Mouse (Mus musculus) kidney, postnatal 10 days (tissue): Measurements from ENCODE around the gene Mrgprg.

Experiments
- DNase-seq: peaks from one replicate; pipeline ENCODE4 v3.0.0; 2021; ENCODE audit warnings: mixed read lengths

The Mrgprg gene

DNA sequence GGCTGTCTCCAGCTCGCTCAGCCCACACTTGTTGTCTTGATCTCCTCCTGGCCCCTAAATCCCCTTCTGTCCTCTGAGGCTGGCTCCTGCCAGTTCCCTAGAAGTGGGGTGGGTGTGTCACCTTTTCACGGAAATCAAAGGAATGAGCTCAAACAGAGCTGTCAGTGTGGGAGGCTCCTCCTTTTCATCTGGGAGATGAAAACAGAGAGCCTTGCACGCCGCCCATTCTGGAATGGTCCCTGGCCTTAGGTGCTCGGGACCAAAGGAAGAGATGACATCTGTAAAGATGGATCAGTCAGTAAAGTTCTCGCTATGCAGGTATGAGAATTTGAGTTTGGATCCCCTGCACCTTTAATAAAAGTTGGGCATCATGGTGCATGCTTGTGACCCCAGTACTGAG is at the start of gene Mrgprg:
TSS of gene Mrgprg (minus strand) at position 101 of the 400 bp plus-strand sequence.
- no peak for DNase-seq

DNA sequence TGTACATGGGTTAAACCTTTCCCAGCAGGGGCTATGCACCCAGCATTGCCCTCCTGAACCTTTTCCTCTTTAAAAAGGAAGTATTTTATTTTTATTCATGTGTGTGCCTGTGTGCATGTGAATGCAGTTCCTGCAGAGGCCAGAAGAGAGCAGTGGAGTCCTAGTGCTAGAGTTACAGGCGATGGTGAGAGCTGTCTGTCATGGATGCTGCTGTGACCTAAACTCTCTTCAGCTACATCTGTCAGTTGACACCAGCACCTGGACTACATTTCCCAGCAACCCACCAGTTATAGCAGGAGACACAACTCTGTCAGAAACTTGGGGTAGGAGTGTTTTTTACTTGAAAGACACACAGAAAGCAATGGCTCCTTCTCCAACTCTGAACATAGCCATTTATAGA is 42.1 kb upstream of the Mrgprg start:
- peak; percentile 37 for DNase-seq

DNA sequence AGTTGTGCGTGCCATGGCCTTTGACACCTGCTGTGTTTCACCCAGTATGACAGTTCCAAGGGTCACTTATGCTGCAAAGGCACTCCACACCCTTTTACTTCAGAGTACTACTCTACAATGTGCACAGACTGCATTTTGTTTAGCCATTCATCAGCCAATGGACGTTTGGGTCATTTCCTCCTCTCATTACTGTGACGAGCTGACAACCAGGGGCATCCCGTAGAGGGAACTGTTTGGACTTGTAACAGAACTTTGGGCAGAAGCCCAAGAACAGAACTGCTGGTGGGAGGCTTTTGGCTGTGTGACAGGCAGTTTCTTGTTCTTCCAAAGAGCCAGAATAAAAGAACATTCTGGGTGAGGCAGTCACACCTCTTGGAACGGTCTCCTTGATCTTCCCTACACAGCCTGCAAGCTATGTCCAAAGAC is 38.4 kb upstream of the Mrgprg start:
- peak; percentile 39 for DNase-seq

DNA sequence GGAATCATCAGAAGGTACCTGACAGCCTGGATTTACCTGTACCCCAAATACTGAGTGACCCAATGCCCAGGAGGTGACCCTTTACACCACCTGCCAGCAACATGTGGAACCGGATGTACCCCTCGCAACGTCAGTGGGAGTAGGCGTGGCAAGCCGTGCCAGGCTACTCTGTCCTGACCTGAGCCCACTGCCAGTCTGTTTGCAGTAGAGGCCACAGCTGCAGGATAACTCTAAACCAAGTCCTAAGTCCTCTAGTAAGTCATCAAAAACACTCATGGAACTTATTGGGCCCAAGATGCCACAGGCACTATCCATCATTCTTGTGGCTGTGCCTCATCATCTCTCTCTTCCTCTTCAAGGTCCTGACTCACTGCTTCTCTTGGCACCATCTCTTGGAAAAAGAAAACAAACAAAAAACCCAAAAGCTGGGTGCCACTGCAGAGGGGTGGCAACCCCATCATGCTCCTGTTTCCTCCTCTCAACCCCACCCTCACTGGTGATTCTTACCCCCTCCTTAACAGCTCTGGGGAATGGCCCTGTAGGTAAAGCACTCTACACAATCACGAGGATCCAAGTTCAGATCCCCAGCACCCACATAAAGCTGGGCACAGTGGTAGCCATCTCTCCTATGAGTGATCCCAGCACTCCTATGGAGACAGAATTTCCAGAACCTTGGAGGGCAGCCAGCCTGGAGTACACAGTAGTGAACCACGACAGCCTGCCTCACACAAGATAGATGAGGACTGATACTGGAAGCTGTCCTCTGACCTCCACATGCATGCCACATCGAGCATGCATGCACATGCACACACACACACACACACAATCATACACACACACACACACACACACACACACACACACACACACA is 34.6 kb upstream of the Mrgprg start:
- DNase-seq, result no peak

DNA sequence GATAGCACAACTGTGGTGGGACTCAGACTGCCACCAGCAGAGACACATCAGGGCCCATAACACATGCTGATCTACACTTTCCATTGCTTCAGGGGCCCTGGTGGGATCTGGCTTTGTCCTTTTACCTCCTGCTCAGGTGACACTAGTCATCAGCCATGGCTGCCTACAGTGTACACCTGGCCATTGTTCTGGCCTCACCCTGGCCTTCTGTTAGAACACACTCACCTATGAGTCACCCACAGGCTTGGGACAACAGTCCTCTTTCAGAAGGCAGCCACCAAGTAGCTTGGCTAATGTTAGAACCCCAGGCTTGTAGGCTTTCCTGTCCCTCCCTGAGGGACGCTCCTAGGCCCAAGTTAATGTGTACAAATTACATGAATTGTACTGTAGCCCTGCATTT is 34.0 kb upstream of the Mrgprg start:
- no peak for DNase-seq

DNA sequence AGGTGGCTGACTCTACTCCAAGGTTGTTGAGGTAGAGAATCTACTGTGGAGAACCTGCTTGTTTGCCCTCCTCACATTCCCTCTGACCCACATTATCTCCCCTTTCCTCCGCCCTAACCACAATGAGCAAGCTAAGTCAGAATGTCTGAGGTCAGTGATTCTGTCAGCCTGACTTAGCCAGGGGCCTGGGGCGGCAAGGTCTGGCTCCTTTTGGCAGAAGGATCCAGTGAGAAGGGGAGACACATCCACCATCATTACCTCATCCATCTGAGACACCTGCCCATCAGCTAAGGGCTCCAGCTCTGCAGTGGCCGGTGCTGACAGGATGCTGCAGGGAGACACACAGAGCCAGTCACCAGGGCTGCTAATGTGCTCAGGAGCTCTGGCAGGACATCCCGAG is 32.0 kb upstream of the Mrgprg start:
- DNase-seq, result no peak

DNA sequence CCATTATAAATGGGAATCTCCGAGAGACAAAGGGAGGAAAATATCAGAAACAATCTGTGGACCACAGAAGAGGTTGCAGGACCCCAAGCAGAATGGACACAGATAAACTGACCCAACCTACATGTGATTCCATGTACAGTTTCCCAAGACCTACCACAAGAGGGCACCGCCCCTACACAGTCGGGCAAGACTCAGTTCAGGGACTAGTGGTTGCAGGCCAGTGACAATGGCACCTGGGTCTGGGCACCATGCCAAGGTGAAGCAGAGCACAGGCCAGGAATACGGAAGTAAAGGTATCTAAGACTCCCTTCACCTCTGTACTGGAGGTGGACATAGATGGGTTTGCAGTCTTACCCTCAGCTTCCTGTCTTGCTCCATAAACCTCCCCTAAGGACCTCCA is 26.3 kb upstream of the Mrgprg start:
- peak; percentile 81 for DNase-seq

DNA sequence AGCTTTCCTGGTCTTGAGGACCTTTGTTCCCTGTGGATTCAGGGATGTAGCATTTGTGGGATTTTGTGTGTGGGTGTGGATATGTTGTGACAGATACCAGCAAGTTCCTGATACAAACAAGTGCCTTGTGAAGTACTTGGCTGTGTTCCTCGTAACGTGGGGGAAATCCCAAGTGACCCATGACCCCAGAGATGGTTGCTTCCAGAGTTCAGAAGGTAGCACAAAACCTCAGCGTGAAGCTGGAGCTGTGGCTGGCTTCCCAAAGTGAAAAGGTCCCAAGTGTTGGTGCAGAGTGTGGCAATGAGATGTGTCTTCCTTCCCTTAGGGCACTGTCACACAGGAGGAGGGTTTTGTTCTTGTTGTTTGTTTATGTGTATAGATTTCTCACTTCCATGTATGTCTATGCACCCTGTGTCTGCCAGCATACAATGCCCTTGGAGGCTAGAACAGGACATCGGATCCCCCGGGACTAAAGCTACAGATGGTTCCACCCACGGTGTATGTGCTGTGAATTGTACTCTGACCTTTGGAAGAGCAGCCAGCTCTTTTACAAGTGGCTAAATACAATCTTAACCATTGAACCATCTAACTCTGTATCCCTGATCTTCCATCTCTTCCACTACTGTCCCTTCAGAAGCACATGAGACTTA is 25.7 kb upstream of the Mrgprg start:
- no peak for DNase-seq

DNA sequence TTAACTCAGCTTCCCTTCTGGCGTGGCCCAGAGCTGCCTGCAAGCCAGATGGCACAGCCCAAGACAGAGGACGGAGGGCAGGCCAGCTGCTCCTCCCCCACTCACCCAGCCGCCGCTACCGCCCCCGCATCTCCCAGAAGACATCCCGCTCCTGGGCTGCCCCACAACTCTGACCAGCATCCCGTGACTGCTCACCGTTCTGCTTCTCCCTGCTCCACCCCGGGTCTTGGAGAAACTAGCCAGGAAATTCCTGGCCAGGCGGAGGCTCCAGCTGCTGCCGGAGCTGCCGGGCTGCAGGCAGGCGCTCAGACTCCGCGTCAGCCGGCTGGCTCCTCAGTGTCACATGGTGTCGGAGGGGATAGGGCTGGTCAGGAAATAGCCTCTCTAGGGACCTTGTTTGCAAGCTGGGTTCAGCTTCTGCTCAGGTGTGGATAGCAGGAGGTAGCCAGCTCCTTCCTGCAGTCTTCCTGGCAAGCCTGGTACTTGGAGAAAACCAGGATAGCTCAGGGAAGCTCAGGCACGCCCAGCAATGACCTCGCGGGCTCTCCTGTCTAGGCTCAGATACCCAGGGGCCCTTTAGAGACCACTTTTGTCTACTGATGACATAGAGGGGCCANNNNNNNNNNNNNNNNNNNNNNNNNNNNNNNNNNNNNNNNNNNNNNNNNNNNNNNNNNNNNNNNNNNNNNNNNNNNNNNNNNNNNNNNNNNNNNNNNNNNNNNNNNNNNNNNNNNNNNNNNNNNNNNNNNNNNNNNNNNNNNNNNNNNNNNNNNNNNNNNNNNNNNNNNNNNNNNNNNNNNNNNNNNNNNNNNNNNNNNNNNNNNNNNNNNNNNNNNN is 17.4 kb upstream of the Mrgprg start, which contains the start of gene Mrgpre:
TSS of gene Mrgpre (minus strand) at position 505 of the 834 bp plus-strand sequence.
- peak; percentile 90 for DNase-seq

DNA sequence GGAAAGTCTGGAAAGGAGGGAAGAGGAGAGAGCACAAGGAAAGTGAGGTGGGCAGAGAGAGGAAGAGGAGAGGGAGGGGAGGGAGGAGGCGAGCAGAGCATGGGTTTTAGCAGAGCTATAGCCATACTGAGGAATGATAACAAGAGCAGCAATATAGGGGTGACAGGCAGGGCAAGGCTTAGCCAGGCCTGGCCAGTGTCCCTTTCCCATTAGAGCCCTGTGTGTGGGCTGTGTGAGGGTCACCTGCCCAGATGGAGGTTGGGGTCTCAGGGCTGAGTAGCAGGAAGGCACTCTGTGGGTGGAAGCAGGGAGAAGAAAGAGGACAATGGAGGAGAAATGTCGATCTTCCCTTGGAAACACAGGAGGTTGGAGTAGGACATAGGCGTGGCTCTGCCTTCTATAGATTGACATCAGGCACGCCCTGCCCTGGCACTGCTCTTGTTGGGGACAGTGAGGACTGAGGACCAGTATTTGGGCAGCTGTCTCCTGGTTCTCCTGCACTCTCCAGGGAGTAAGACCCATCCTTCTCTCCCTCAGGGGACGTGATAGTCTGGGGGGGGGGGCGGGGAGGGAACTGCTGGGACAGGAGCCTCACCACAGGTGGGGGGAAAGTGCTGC is 16.7 kb upstream of the Mrgprg start:
- peak; percentile 46 for DNase-seq

DNA sequence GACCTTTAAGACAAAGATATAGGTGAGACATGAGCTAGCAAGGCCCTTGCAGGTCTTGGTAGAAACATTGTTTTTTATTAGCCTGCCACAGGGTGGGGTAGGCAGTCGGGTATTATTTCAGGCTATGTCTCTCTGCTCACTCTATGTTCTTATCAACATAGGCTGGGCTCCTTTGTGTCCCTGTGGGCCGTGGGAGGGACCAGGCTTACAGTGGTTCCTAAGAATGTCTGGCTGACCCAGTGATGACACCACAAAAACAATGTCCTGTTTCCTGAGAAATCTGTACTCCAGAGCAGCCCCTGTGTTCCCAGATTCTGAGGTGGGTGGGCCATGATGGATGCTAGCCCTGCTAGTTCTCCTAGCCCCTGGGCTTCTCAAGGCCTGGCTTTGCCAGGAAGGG is 10.6 kb upstream of the Mrgprg start:
- peak; percentile 38 for DNase-seq

DNA sequence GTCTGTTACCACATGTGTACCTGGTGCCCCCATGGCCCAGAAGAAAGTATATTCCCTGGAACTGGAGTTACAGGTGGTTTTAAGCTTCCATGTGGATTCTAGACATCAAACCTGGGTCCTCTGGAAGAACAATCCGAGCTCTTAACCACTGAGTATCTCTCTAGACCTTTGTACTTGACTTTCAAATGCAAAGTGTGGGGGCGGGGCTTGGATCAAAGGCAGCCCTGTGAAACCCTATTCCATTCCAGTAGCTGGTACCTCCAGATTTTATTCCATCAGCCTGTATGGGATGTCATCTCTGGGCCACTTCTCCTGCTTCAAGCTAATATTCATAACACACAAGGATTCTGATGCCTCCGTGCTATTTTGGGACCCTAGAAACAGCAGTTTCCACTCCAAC is 9.3 kb upstream of the Mrgprg start:
- peak; percentile 42 for DNase-seq

DNA sequence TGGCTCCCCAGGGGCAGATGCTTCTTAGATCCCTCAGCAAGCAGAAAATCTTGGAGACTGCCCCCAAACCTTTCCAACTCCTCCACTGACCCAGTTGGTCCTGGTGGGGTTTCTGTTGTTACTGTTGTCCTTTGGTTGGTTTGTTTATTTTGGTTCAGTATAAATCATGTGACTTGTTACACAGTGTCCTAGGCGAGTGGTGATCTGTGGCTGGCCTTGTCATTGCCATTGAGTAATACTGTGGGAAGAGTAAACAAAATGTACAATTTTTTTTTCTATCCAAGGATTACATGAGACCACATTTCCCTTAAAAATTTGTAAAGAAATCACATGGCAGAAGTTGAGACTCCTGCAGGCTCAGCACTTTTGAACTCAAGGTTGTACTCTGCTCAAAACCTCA is 2.7 kb upstream of the Mrgprg start:
- no peak for DNase-seq

DNA sequence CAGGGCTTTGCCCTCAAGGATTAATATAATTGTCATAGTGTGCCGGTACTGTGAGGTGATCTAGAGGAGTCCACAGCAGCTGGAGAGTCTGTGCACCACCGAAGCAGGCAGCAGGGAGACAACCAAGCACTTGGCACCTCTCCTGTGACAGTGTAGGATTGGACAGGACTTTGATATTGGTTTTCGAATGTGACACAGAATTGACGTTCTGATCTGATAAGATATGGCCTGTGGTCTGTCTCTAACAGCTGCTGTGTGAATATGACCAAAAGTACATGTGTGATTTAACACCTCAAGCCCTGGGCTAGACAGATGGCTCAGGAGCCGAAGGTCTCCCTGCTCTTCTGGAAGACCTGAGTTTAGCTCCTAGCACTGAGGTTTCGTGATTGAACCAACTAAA is 1.5 kb upstream of the Mrgprg start:
- no peak for DNase-seq

DNA sequence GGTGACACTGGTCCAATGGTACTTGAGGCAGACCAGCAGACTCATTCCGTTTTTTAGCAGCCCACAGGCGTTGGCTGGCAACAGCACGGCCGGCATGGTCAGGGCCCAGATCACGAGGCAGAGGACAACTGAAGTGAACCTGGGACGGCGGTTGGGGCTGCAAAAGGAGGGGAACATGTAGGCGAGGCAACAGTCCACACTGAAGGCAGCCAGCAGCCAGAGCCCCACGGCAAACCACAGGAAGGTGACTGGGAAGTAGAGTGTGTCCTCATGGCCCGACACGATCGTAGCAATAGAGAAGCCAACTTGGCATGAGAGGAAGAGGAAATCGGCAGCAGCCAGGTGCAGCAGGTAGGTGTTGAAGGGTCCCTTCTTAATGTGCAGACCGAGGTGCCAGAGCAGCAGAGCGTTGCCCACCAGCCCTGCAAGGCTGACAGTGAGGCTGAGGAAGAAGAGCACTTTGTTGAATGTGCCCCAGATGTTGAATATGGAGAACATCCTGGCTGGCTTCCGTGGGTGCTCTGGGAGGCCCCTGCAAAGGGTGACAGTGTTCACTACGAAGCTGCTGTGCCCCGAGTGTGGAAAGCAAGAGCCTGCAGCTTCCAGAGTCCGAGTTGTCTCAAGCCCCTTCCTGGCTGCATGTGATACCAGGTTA is 1.8 kb downstream of the Mrgprg start:
- no peak for DNase-seq

DNA sequence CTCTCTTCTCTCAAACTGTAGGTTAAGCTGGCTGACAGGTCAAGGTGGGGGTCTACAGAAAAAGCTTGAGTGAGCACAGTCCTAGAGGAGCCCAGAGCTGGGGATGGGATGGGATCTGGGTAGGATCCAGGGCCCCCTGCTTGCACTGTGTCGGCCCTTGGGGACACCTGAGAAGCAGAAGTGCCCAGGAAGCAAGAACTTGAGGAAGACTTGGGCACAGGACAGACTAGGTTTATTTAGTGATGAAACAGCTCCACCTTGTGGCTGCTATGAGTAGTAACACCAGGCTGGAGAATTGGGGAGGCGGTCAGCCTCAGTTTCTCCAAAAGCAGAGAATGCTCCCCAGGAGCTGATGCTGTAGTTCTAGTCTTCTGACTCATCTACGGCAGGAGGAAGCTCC is 3.0 kb downstream of the Mrgprg start:
- DNase-seq, result peak; percentile 39

DNA sequence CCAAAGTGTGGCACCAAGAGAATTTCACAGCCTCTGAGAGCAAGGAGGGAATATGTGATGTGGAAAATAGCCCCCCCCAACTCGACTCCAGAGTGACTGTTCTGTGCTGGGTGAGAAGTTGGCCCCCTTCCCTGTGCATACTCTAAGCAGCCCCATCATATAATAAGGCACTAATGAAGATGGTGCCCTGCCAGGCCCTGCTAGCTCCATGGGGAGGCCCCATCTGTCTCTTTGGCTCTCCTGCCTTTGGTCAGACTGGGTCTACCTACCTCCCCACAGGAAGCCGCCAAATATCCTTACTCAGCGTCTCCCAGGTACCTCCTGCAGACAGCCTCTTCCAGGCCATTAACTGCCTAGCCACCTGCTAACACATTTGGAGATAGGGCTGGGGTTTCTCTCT is 7.8 kb downstream of the Mrgprg start:
- no peak for DNase-seq

DNA sequence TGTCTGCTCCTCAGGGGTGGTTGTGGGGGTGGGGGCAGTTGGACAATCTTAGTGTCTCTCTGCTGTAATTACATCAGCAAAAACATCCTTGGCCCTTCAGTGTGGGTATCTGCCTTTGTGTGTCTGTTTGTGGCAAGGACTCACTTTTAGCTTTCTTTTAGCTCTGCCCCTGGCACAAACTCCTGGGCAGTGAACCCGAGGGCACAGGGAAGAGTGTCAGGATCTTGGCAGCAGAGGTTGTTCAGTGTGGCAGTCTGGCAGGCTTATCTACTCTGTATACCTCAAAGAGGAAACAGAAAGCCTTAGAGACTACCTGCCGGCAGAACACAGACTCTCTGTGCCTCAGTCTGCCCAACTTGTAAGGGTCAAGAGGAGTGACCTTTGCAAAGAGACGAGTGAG is 9.1 kb downstream of the Mrgprg start:
- no peak for DNase-seq

DNA sequence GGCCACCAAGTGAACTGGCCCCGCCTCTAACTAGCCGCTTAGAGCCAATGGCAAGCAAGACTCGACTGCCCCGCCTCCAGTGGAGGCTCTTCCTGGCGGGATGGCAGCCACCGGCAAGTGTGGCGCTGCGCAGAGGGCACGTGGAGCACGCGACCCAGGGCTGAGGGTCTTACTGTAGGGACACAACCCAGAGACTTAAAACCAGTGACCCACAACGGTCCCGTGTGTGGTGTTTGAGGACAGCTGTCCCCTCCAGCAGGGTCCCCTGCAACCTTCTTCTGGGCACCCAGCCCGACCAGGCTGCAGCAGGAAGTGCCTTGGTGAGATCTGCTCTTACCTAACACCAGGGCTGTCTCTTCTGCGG is 9.8 kb downstream of the Mrgprg start:
- peak; percentile 85 for DNase-seq

DNA sequence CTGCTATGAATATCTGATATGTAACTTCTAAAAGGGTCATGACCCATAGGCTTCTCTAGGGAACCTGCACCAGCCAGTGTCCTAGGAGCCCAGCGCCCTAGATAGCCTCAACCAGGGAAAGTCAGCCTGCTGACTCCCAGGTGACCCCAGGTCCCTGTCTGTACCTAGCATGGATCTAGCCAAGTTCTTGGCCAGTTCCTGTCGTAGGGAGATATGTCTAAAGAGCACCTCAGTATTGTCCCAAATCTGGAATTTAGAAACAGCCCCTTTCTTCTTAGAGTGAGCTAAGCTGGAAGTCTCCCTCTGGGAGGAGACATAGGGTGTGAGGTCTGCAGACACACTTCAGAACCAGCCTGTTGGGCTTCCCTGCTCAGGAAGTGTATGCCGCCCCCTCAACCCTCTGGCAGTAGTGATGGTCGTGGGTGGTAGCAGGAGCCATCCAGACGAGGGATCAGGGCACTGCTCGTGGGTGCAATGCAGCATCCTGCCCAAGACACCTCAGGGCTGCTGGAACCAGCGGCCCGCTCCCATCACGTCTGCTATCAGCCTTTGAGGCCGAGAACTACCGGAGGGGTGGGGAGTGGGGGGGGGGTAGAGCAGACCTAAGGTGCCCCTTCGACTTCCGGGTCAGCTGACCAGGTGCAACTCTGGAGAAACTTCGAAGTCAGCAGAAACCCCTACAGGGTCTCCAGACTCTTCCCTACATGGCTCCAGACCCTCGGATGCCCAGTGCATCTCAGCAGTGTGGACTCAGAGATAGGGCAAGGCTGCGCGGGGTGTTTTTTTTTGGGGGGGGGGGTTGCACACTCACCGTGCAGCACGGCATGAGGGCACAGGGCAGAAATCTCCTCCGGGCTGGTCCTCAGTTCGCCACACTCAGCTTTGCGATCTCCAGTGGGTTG is 10.4 kb downstream of the Mrgprg start, which contains the start of gene Osbpl5:
TSS of gene Osbpl5 (minus strand) at position 861 of the 902 bp plus-strand sequence.
- no peak for DNase-seq
